Mouse (Mus musculus) cerebellum, adult (tissue): ENCODE measurements around the gene Fubp3.
"Not testable (repeated sequence)": the region's sequence is repeated elsewhere in the genome, so short reads cannot be mapped to it uniquely, and the experiment has no call there.

Source experiments
- ATAC-seq: cut with Nextera tagmentation; 2 replicates; pipeline ENCODE4 v1.9.2; 2017; ENCODE audit warnings: mild to moderate bottlenecking, moderate library complexity, mixed read lengths; ENCODE audit not compliant: insufficient number of reproducible peaks, low FRiP score, low TSS enrichment

Gene Fubp3

DNA sequence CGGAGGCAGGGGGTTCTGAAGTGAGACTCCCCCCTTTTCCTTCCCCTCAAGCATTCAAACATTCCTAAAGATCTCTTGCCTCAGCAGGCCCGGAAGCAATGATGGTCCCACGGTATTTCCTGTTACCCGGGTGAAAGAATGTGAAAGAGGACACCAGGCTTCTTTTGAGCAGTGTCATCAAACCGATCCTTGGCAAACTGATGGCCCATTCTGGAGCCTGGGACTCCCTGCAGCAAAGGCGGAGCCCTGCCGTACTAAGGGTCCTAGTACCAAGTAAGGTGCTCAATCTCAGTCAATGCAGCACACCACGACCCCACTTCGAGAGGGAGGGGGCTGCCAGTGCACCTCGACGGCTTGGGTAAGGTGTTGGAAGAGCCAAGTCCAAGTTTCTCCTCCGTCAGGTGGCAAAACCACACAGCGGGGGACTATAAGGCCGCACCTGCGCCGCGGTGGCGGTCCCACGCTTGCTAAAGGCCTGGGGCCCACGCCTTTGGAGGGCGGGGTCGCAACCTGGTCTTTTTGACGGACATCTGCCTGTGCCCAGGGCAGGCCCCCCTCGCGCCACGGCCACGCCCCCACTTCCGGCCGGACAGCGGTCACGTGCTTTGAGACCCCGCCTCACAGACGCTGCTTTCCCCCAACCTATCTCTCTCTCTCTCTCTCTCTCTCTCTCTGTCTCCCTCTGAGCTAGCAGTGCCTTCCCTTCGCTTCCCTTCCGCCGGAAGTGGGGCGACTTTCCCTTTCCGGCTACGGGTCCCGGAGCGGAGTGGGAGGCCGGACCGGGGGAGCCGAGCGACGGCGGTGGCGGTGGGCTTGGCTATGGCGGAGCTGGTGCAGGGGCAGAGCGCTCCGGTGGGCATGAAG, at the start of gene Fubp3:
Gene Fubp3 (plus strand): TSS at position 601 of the 864 bp plus-strand sequence.
- ATAC-seq: peak; percentile 92

DNA sequence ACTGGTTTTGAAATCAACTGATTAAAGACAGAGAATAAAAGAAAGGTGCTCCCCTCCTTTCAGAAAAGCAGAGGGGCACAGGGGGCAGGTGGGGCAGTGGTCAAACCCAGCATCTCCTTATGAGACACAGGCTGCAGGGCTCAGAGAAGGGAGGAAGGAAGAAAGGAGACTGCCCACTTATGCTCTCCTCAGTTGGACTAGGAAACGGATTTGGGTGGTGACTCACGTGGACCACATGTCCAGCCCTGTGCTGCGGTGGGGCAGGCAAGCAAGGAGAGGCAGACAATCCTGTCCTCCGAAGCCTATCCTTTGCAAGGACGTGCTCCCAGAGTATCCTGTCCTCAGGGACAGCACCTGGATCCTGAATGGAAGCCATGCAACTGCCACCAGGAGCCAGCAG, 47.8 kb upstream of the Fubp3 start:
- no peak for ATAC-seq

- no peak for ATAC-seq
Measured at GRCm38 (mm10) chr2:31525778-31526177, 46.7 kb upstream of the Fubp3 start.

DNA sequence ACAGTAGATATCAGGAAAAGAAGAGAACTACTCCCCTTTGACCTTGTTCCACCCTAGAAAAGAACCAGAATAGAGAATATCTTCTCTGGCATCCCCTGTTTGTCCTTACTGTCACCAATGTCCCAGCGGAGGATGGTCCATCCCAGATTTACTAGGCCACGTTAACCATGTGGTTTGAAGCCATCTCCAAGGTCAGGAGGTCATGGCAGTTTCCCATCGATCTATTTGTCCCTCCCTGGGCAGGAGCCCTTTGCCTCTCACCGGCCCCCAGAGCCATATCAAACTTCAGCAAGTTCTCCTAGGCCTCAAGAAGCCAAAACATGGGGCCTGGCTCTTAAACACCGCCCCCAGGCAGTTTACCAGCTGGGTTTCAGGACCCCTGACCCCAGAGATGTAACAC, 42.2 kb upstream of the Fubp3 start:
- ATAC-seq: no peak

DNA sequence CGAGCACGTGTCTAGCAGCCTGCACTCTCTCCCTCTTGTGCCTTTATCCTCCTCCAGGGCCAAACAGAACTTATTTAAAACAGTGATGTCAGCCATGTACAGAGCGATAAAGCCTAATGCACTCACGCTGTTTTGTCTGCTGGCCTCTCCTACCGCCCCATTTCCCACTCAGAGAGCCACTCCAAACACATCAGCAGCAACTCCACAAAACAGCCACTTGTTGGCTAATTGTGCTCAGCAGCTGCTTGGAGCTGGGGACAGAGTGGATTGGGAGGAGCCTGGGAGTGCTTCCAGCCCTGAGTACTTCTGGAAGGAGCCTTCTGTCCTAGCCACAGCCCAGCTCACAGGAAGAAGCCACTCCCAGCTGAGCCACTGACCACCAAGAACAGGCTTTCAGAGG, 35.4 kb upstream of the Fubp3 start:
- no peak for ATAC-seq

- ATAC-seq: no peak
Measured at GRCm38 (mm10) chr2:31538745-31539144, 33.7 kb upstream of the Fubp3 start.

- ATAC-seq: no peak
Measured at GRCm38 (mm10) chr2:31541581-31541980, 30.9 kb upstream of the Fubp3 start.

GRCm38 (mm10) chr2:31547726-31548125, 24.7 kb upstream of the Fubp3 start:
- ATAC-seq: no peak

DNA sequence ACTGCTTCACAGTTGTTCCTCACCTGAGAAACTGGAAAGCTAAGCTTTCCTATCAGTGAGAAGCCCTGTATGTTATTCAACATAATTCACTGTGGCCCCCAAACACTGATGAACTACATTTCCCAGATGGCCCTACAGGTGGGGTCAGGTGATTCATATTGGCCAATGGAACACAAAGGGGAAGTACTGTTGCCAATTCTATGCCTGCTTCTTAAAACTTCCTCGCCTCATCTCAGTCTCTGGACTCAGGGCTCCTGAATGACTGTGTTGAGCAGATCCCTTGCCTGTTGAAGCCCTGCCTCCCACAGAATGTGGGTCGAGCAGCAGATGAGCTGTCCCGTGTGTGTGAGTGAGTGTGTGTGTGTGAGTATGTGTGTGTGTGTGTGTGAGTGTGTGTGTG, 21.9 kb upstream of the Fubp3 start:
- ATAC-seq: no peak

- ATAC-seq: not testable (repeated sequence)
Measured at GRCm38 (mm10) chr2:31551351-31551750, 21.1 kb upstream of the Fubp3 start.

DNA sequence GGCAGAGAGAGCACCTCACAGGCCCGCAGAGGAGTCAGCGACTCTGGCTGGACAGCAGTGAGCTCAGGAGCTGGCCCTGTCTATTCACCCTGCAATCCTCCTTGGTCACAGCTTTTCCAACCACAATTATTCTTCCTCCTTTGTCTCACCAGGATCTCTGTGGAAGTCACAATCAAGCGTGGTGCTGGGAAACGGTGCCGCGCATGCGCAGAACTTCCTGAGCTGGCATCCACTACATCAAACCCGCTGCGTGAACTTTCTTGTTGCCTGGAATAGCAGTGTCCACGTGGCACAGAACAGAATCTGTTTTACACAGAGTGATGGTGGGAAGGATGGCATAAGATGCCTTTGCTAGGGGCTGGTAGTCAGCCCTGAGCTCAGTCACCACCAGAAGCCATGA, 20.5 kb upstream of the Fubp3 start:
- no peak for ATAC-seq

GRCm38 (mm10) chr2:31554619-31555018, 17.8 kb upstream of the Fubp3 start:
- ATAC-seq: no peak

DNA sequence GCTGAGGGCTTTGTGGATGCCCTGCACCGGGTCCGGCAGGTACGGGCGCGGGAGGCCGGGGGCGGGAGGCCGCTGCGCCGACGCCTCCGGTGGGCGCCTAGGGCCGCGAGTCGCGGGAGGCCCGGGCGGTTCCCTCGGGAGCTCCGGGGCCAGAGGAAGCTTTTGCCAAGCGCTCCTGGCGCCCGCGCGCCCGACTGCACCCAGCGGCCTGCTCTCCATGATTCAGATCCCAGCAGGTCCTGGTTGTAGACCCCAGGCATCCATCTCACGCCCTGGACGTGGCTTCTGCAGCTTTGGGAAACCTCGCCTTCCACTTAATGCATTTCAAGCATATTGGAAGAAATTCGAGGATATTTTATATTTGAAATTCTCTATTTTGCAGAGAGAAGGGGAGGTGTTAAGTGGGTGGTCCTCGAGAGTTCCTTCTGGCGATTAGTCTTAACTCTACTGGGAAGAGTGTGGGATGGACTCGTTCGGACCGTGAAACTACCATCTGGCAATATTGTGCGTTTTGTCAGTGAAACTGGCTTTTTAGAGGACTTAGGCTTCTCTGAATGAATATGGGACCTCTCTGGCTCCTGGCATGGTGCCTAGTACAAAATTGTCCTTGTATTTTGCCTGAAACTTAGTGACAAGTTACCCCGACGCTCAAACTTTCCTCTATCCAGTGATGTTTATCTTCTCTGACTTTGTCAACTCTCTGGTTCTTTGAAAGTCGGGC, 624 bp downstream of the Fubp3 start:
- ATAC-seq: no peak

DNA sequence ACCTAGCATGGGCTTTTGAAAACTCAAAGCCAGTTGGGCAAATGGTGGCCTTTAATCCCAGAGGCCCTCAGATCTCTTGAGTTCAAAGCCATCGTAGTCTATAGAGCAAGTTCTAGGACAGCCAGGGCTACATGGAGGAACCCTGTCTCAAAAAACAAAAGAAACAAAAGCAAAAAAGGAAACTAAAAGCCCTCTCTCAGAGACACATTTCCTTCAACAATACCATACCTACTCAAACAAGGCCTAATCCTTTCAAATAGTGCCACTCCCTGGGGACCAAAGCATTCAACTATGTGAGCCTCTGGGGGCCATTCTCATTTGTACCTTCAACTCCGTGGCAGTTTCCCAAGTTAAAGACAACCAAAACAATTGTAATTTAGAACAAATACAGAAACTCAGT, 9.2 kb downstream of the Fubp3 start:
- ATAC-seq: no peak

DNA sequence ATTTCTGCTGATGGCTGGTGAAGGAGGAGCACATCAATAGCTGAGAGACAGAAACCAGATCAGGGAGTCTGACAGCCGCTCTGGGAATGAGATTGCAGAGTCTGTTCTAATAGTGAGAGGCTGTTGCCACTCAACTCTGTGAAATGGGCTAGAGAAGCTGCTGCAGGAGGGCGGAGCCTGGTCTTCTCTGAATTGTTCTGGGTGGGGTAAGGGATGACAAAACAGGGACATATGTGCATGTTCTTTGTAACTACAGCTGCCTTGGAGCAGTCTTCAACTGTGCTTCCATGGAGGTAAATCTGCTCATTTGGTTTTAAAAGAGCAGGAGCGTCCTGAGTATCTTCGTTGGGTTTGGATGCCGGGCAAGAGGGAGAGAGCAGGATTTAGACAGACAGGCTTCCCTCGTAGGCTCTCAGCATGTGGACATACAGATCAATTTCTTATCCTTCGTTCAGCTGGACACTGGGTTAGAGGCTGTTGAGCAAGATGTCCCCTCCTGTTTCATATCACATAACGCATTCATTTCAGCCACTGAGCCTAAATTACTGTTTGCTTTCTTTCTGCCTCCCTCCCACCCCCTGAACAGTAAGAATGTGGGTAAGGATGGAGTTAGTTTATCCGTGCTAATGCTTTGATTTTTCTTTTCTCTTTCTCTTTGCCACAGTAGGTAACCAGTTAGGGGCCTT, 19.5 kb downstream of the Fubp3 start:
- no peak for ATAC-seq

GRCm38 (mm10) chr2:31607555-31607954, 35.1 kb downstream of the Fubp3 start:
- no peak for ATAC-seq

DNA sequence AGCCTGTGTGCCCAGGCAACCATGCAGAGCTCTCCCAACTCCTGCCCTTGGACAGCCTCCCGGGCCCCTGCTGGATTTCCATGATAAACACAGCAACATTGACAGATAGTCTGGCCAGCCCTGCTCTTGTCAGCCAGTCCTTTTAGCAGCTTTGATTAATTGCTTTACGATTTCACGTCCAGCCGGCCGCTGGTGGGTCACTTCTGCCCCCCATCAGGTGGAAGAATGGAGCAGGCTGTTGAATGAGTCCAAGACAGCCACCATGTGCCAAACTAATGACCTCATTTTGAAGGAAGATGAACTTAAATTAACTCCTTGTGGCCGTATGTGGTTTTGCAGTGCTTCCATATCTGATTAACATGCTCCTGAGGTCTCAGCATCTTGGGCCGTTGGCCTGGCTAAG, 37.4 kb downstream of the Fubp3 start:
- ATAC-seq: no peak

- ATAC-seq: no peak
Measured at GRCm38 (mm10) chr2:31610922-31611321, 38.5 kb downstream of the Fubp3 start.

DNA sequence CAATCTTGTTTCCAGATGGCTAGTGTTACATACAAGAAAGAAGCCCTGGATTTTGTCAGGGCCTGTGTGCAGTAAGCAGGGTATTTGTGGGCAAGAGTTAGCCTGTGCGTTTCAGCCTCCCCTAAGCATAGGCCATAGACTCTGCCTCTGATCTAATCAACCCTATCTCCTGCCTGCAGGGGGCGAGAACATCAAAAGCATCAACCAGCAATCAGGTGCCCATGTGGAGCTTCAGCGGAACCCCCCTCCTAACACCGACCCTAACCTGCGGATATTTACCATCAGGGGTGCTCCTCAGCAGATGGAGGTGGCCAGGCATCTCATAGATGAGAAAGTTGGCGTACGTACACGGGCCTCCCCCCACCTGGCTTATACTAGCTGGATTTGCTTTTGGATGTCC, 38.9 kb downstream of the Fubp3 start:
- no peak for ATAC-seq

DNA sequence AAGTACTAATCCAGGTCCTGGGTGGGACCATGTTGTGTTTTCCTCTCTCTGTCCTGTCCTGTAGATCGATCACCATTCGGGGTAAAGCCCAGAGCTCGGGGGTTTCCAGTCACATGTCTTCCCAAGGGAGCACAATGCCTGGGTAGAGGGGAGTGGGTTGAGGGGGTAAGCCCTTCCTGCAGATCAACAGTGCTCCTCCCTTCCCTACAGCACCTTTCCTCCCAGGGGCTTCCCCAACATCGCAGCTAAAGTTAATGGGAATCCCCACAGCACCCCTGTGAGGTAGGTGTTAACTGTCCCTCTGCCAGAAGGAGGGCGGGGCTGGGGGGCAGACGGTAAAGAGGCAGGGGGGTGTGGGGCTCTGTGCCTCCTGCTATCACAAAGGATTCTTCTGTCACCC, 40.2 kb downstream of the Fubp3 start:
- ATAC-seq: no peak

- ATAC-seq: no peak
Measured at GRCm38 (mm10) chr2:31613781-31614180, 41.3 kb downstream of the Fubp3 start.
